Mouse (Mus musculus): ENCODE results near the gene Pou2f2.
A peak's percentile ranks its signal among the peaks of the same experiment; 100 is the strongest.

Gene Pou2f2

DNA sequence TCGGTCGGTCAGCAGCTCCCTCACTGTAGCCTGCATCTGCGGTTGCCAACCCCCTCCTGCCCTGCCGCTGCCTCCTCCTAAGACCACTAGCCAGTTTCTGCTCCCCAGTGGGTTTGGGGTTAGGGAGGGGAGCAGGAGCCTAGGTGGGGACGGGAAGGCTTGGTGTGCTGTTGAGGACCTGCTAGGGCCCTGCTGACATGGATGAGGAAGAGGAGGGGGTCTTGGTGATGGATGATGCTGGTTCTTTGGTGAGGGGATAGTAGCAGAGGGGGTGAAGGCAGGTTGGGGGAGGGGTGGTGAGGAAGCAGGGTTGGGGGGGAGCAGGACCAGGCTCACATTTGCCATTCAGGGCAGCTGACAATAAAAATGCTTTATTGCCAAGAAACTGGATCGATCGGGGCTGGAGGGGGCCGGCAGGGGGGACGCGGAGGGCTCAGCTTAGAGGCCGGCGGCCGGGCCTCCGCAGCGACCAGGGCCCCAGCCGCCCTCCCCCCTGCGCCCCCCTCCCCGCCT, 29.3 kb downstream of the Pou2f2 start:
- no peak for DNase-seq (ENCODE audit: low read depth, low spot score)

DNA sequence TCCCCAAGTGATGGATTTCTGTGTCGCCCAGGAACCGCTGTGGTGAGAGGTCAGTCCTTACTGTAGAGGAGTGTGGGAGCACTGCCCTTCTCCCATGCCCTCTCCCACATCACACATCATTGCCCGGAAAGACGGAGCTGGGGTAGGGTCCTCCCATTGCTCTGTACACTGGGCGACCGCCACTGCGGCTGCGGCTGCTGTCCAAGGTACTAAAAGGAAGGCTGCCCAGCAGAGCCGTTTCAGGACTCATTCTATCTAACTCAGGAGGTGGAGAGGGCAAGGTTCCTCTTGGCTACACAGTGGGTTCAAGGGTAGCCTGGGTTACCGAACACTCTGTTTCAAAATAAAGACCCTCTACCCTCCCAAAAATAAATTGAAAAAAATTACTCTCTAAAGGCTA, 33.6 kb downstream of the Pou2f2 start:
- no peak for DNase-seq (ENCODE audit: low read depth, low spot score)

DNA sequence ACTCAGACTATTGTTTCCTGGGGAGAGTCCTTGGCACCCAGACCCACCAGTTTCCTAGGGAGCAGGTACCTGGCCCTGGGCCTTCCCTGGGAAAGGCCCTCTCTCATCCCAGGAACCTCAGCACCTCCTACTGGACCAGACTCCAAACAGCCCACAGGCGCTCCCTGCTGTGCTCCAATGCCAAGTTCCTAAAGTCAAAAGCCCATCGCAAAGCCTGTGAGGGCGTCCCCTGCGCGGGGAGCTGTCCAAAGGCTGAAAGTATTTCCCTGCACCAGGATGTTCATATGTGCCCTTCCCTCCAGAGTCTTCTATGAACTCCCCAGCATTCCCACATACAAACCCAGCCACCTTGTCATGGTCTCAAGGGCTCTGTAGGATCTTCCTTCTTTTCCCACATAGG, 37.8 kb downstream of the Pou2f2 start:
- peak; percentile 52 for DNase-seq (ENCODE audit: low read depth, low spot score)

DNA sequence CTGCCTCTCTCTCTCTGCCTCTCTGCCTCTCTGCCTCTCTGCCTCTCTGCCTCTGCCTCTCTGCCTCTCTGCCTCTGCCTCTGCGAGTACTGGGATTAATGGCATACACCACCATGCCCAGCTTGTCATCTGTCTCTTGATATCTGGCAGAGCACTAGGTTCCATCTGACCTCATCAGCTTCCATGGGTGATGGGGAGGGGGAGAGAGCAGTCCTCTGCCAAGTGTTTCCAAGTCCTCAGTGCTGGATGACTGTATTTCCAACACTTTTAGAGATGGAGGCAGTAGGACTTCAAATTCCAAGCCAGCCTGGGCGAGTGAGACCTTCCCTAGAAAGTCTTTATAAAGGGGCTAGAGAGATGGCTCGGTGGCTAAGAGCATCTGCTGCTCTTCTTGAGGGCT, 42.0 kb downstream of the Pou2f2 start:
- no peak for DNase-seq (ENCODE audit: low read depth, low spot score)

DNA sequence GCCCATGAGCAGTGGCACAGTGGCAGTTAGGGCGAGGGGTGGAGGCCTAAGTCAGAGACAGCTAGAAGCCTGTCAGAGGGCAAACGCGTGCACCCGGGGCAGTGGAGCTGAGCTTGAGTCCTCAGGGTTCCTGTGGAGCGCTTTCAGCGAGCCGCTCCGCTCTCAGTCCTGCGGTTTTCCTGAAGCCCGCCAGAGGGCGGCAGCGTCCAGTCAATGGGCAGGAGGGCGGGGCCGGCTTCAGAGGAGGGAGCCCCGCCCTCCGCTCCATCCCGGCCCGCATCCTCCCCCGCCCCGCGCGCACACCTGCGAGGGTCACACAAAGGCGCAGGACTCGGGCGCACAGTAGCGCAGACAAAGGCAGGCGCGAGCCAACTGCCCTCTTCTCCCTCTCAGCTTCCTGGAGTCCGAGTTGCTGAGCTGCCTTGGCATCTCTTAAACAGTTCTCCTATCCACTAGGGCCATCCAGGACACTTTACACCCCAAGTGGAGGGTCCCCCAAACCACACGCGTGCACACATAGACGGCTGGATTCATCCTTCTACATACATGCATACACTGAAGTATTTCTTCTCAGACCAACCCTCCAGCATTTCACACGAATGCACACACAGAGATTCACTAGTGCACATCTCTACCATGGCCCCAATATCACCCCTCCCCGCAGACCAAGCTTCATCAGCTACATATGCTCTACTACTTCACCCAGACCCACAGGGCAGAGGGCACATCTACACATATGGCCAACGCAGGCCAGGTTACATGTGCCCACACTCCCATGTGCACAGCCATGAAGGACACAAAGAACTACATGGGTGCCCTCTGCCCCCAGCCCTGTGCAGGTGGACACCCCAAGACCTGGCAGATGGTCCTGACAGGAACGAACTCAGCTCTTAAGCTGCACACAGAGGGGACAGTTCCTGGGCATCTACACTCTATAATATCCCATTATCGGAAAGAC, 46.2 kb downstream of the Pou2f2 start:
- peak; percentile 69 for DNase-seq (ENCODE audit: low read depth, low spot score)

DNA sequence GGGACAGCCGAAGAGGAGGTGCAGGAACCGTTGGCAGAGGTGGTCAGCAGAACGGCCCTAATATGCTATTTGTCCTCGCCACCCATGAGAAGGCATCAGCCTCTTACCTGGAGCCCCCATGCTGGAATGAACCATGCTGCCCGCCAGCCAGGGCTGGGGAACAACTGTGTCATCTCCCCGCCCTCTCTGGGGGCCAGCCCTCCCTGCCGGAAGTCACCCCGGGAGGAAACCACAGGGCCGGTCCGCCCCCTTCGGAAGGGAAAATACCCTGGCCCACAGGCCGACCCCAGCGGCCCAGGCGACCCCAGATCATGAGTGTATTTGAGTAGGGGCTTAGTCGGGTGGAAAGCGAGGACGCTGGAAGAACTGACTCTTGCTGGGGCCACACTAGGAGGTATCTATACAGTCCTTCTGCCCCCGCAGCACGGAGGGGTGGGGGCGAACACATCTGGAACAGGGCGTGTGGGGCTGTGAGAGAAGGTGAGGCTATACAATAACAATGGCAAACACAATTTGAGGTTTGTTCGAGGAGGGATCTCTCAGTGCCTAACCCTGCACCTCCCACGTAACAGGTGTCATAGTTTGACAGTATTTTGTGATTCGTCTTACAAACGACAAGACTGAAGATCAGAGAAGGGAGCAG, 47.1 kb downstream of the Pou2f2 start:
- no peak for DNase-seq (ENCODE audit: low read depth, low spot score)

DNA sequence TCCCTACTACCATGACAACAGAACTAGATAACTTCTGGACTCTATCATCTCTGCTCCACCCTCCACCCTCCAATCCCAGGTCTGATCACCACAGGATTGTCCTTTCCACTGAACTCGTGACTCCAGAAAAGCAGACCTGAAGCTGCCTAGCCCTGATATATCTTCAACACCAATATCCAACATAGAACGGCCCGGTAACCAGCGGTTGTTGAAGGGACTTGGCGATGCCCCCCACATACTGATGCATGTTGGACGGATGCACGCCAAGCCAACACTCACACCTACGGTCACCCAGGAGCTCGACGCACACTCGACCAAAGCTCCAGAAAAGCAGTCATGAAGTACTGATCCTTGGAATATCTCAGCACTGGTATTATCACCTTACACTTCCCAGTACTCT, 48.3 kb downstream of the Pou2f2 start:
- DNase-seq (ENCODE audit: low read depth, low spot score), result no peak

DNA sequence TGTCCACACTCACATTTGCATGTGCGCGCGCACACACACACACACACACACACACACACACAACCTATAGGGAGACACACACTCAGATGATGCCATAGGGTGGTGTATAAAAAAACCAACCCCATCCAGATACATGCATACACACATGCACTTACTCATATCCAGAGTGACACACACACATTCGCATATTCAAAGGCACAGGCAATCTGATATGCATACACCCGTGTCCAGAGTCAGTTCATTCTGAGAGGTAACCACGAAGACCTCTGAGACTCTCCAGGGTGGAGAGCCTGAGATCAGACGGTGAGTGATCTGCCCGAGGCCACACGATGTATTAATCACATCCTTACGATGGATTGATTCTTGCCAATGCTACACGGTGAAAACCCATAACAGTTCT, 49.0 kb downstream of the Pou2f2 start:
- DNase-seq (ENCODE audit: low read depth, low spot score), result no peak

DNA sequence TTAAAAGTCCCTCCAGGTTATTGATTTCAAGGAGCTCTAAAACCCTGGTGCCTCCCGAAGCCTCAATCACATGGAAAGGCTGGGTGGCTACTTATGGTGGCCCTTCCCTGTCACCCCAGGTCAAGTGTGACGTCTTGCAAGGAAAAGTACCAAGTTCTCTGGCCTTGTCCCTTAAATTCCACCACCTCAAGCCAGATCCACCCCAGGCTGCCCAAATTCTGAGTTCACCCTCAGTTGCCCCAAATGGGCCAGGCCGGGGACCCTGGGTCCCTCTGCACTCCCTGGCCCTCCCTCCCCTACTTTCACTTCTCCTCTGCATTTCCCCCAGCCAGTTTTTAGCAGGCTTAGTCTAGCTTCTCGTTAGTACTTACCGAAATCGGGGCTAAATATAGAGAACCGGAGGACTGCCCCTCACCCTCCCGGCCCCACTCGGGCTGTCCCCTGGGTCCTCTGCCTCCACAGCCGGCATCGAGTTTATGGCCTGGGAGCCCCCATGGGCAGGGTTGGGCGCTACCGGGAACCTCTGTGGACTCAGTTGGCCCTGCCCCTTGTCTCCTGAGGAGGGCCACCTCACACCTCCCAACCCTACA, 50.0 kb downstream of the Pou2f2 start:
- no peak for DNase-seq (ENCODE audit: low read depth, low spot score)

DNA sequence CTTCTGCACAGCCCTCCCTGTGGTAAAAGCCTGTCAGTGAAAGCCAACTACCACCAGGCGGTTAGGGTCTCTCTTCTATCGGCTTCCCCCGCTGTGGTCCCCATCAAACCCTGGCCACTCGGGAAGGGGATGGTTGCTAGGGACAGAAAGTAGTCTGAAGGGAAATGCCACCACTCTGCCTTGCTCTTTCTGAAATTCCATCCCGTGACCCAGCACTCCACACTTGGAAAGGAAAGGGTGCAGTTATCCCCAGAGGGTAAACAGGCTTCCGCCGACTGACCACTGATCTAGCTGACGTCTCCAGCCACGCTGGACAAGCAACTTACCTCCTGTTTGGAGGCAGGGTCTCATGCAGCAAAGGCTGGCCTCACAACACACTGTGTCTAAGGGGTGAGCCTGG, 51.6 kb downstream of the Pou2f2 start:
- no peak for DNase-seq (ENCODE audit: low read depth, low spot score)

DNA sequence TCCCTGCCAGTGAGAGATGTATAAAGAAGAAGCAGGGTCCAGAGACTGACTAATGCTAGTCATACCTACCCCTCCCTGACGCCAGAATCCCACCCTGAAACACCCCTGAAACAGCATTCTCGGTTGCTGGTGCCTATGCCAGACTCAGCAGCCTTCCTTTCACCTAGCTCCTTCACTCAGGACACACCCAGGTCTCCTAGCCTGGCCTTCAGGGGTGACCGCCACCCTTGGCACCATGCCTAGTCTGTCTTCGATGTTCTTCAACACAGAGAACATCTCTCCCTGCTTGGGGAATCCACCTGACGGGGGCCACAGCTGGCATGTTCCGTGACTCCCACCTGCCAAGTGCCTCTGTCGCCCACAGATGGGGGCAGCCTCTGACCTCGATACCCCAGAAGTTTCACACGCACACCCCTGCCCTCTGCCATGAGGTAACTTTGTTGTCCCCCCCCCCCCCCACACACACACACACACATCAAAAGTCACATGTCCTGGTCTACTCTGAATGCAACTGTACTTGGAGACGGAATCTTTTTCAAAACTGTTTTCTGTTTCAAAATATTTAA, 53.7 kb downstream of the Pou2f2 start:
- DNase-seq (ENCODE audit: low read depth, low spot score), result no peak

DNA sequence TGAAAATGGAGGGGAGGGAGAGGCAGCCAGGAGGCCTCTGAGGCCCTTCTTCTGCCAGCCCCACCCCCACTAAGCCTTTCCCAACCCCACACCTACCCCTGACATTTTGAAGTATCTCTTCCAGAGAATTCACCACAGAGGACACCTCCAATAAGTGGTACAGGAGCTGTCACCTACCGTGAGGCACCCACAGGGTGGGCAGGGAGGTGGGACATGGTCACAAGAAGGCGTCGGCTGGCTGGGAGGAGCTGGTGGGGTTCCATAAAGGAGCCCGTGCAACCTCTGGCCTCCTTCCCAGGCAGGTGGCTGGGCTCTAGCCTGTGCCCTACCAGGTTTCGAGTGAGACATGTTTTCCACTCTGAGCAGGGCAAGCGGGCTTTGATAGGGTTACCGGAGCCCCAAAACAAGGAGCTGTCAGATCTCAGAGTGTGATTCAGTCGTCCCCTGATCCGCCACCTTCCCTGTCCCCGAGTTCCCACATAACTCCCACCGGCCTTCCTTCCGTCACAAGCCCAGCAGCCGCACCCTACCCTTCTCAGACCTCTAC, 58.2 kb downstream of the Pou2f2 start:
- DNase-seq (ENCODE audit: low read depth, low spot score), result no peak

DNA sequence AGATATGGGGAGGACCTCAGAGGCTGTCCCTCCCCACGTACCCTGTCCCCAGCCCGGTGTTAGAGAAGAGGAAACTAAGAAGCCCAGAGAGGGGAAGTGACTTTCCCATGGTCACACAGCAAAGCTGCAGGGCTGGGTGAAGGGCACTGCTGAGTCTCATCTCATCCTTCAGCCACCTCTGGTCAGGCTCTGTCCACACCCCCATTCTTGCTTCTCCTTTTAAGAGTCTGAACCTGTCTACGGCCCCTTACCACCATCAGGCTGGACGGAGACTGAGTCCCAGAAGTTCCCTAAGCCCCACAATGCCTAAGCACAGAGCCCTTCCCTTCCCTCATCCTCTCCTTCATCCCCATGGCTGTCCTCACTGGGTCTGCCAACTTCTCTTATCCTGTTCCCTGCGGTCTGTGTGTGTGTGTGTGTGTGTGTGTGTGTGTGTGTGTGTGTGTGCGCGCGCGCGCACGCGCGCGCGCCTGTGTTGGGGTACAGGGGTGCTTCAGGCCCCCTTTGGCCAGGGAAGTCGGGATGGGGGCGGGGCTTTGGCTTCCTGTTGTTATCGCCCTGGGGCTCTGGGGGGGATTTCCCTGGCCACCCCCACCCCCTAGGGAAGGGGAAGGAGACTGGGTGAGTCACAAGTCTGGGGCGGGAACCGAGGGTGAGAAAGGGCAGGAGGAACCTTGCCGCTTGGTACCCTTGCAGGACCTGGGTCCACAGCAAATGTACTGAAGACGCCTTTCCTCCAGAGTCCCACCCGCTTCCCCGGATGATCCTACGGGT, 59.3 kb downstream of the Pou2f2 start:
- no peak for DNase-seq (ENCODE audit: low read depth, low spot score)

DNA sequence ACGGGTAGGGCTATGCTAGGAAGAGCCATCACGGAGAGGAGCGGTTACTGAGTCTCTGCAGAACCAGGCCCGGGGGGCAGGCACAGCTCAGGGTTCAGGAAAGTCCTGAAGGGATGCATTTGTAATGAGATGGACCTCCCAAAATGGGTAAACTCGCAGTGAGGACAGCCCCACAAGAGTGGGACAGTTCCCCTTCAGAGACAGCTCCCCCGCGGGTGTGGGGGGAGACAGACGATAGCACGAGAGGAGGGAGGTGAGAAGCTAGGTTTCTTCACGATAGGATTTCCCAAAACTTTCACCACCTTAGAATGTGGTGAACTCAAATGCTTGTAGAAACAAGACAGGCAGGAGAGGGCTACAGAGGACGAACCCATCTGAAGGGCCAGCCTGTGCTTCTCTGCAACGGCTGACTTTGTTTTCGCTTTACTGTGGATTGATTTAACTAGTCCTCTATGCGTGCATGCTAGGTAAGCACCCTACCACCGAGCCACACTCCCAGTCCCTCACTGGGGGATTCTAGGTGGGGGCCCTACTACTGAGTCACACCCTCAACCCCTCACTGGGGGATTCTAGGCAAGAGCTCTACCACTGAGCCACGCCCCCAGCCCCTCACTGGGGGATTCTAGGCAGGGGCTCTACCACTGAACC, 66.4 kb downstream of the Pou2f2 start:
- no peak for DNase-seq (ENCODE audit: low read depth, low spot score)

DNA sequence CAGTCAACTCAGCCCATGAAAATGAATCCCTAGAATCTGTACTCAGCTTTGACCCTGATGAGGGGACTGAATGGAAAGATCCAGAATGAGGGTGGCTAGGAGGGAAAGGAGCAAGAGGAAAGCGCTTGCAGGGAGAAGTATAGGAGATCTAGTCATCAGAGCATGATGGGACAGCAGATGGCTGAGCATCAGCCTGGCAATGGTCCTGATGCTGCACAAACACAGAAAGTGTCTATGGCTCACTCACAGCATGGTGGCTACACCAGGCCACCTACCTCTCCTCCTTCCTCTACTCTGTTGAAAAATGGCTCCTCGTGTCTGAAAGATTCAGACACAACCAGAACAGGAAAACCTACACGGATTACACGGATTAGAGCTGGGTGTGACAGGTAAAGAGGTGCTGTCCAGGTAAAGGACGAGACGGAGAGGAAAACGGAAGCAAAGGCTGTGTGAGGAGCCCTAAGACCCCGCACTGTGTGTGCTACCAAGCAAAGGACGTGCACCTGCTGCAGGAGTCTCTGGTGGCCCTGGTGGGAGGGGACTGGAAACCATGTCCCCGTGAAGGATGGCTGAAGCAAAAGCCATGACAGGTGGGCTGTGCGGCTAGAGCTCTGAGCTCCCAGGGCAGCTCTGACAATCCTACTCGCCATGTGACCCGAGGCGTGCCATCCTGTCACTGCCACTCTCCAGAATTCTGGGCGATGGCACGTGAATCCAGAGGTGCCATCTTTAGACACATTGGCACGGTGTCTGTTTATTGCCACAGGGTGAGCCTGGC, 67.2 kb downstream of the Pou2f2 start:
- no peak for DNase-seq (ENCODE audit: low read depth, low spot score)

DNA sequence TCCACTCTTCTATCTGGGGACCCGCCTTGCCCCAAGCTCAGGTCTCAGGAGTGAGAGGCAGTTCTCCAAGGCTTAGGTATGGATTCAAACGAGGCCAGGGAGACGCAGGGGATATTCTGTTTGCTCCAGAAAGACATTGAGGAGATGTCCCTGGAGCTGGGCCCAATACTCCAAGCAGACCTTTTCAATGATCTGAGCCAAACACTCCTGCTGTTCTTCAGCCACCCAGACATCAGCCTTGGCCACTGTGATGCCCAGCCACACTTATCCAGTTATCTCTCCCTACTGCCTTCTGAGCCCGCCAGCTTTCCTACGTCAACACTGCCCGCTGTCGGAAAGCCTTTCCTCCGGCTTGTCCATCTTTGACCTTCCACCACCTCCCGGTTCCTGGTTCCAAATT, 69.2 kb downstream of the Pou2f2 start:
- DNase-seq (ENCODE audit: low read depth, low spot score), result no peak

DNA sequence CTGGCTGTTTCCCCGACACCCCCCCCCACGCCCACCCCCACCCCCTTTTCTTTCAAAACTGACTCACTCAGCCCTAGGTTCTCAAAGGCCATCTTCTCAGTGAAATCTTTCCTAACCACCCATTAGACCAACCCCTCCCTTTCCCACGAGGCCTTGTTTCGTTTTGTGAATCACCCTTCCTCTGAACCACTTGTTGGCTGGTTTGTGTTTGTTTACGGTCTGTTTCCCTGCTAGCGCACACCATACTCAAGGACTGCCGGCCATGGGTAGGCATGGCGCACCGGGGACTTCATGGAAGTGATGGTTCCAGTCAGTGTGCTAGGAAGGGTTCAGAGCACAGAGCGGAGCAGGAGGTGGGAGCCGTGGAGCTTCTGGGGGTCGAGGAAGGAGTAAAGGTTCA, 70.2 kb downstream of the Pou2f2 start:
- no peak for DNase-seq (ENCODE audit: low read depth, low spot score)

DNA sequence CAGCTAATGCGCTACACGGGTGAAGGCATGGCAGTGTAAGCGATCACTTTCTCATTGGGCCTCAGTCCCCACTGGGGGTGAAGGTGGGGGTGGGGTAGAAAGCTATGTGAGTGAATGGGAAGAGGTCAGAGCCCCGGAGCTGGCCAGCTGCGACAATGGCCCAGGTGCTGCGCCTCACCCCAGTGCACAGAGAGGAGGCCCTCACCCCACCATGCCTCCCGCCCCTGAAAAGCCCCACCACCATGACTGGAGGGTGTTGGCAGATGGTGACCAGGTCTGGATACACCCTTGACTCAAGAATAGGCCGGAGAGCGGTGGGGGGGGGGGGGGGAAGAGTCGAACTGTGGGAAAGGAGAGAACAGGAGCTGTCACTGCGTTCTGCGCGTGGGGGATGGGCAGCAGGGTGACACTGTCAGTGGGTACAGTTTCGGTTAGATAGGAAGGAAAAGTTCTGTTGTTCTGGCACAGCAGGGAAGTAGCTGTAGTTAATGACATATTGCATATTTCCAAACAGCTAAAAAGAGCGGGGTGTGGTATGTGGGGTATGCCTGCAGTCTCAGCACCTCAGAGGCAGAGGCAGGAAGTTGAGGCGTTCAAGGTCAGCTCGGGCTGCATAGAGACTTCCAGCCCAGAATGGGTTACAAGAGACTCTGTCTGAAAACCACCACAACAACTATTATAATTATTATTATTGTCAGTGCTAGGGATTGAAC, 72.6 kb downstream of the Pou2f2 start:
- DNase-seq (ENCODE audit: low read depth, low spot score), result no peak

Measured in 3T3-L1 (cell line).